Mouse (Mus musculus) forebrain, embryonic 11.5 days (tissue): ENCODE data around the gene Stk24. TPM values are rescaled to one million over a fixed set of nuclear protein-coding genes. Genes with fewer than 3 reads are reported as not detected.
A peak's percentile ranks its signal among the peaks of the same experiment; 100 is the strongest.

ENCODE experiments used
- ATAC-seq: fragments of 200-750 bp; cut with Nextera tagmentation; replicated peaks from 2 replicates; pipeline ENCODE4 v1.8.0; 2017; ENCODE audit warnings: moderate TSS enrichment; ENCODE audit not compliant: low FRiP score
- DNase-seq: peaks from one replicate; pipeline ENCODE4 v3.0.0-alpha.2; 2017; ENCODE audit warnings: low spot score
- H3K27ac ChIP-seq: fragments of 300-500 bp; sonication (generic); 2 replicates; pipeline ENCODE4 v1.5.1; 2014; ENCODE audit warnings: low read depth, low read length
- H3K27me3 ChIP-seq: fragments of 300-500 bp; sonication (generic); 2 replicates; pipeline ENCODE4 v1.6.1; 2014; ENCODE audit warnings: mild to moderate bottlenecking, low read length, mixed read lengths; ENCODE audit not compliant: control insufficient read depth, insufficient read depth
- H3K36me3 ChIP-seq: fragments of 300-500 bp; sonication (generic); 2 replicates; pipeline ENCODE4 v1.6.1; 2014; ENCODE audit warnings: mild to moderate bottlenecking, low read length, moderate library complexity, mixed read lengths; ENCODE audit not compliant: control insufficient read depth, insufficient read depth
- H3K4me1 ChIP-seq: fragments of 300-500 bp; sonication (generic); replicated peaks from 2 replicates; pipeline ENCODE4 v1.6.1; 2014; ENCODE audit warnings: low read length, mixed read lengths; ENCODE audit not compliant: control insufficient read depth, insufficient read depth
- H3K4me2 ChIP-seq: fragments of 300-500 bp; sonication (generic); 2 replicates; pipeline ENCODE4 v1.6.1; 2014; ENCODE audit warnings: low read depth, mild to moderate bottlenecking, low read length, moderate library complexity, mixed read lengths; ENCODE audit not compliant: severe bottlenecking
- H3K4me3 ChIP-seq: fragments of 300-500 bp; sonication (generic); 2 replicates; pipeline ENCODE4 v1.5.1; 2014; ENCODE audit warnings: low read depth, low read length
- H3K9ac ChIP-seq: fragments of 300-500 bp; sonication (generic); 2 replicates; pipeline ENCODE4 v1.6.1; 2014; ENCODE audit warnings: low read length
- H3K9me3 ChIP-seq: fragments of 300-500 bp; sonication (generic); 2 replicates; pipeline ENCODE4 v1.6.1; 2016; ENCODE audit warnings: low read length, mixed read lengths; ENCODE audit not compliant: control insufficient read depth
- WGBS: fragments of 180-500 bp; shearing (Covaris S2); extraction: QIAGEN DNeasy Blood & Tissue Kit; methylation state at CpG from one replicate; pipeline ENCODE4 v1.1.7; 2014; 5-methylcytosine and 5-hydroxymethylcytosine counted together
- polyA plus RNA-seq: library from polyadenylated mRNA; unstranded; fragments of >200 nt; fragmentation: Nextera tagmentation; extraction: Ambion mirVana; gene quantifications from 2 replicates; pipeline ENCODE4 v1.2.1, GENCODE M21; 2014

The Stk24 gene
- polyA plus RNA-seq, 1 experiment from 2014 or later: 51.1 TPM

GRCm38 (mm10) chr14:121351737-121352136 is 28.1 kb downstream of the Stk24 start:
- Histone ChIP-seq H3K4me1 (no peaks in the 10 kb centered on the region), H3K27me3 (no peaks in the 10 kb centered on the region), H3K9me3 (no peaks in the 10 kb centered on the region), H3K4me3 (no peak overlapping the region), H3K9ac (no peak overlapping the region), H3K27ac (no peak overlapping the region), H3K36me3 (no peaks in the 10 kb centered on the region), H3K4me2 (no peak overlapping the region)
- DNase-seq: no peak
- no peak for ATAC-seq
- WGBS: 95% methylated on average over 4 of the region's 4 CpGs

- no peak overlapping the region for H3K27ac ChIP-seq
- H3K27me3 ChIP-seq: no peaks in the 10 kb centered on the region
- 92% methylated on average over 8 of the region's 8 CpGs for WGBS
- H3K36me3 ChIP-seq: no peaks in the 10 kb centered on the region
- no peak overlapping the region for H3K4me3 ChIP-seq
- H3K4me1 ChIP-seq: no peaks in the 10 kb centered on the region
- H3K9ac ChIP-seq: no peak overlapping the region
- no peak overlapping the region for H3K4me2 ChIP-seq
- no peak for DNase-seq
- H3K9me3 ChIP-seq: no peaks in the 10 kb centered on the region
- ATAC-seq: no peak
Measured at GRCm38 (mm10) chr14:121350011-121350410, 29.8 kb downstream of the Stk24 start.

GRCm38 (mm10) chr14:121349291-121349690 is 30.5 kb downstream of the Stk24 start:
- Histone ChIP-seq H3K9me3 (no peaks in the 10 kb centered on the region), H3K4me3 (no peak overlapping the region), H3K4me1 (no peaks in the 10 kb centered on the region), H3K9ac (no peak overlapping the region), H3K4me2 (no peak overlapping the region), H3K27ac (no peak overlapping the region), H3K27me3 (no peaks in the 10 kb centered on the region), H3K36me3 (no peaks in the 10 kb centered on the region)
- WGBS: 94% methylated on average over 5 of the region's 5 CpGs
- DNase-seq (no peak), ATAC-seq (no peak)

- no peak overlapping the region for H3K4me3 ChIP-seq
- ATAC-seq: no peak
- no peaks in the 10 kb centered on the region for H3K27me3 ChIP-seq
- H3K9me3 ChIP-seq: no peaks in the 10 kb centered on the region
- H3K4me1 ChIP-seq: no peaks in the 10 kb centered on the region
- no peak overlapping the region for H3K4me2 ChIP-seq
- H3K27ac ChIP-seq: no peak overlapping the region
- DNase-seq: no peak
- H3K9ac ChIP-seq: no peak overlapping the region
- no peaks in the 10 kb centered on the region for H3K36me3 ChIP-seq
- 75% methylated on average over 8 of the region's 8 CpGs for WGBS
Measured at GRCm38 (mm10) chr14:121348256-121348655, 31.6 kb downstream of the Stk24 start.

- 95% methylated on average over 10 of the region's 10 CpGs for WGBS
- Histone ChIP-seq H3K4me1 (no peaks in the 10 kb centered on the region), H3K27me3 (no peaks in the 10 kb centered on the region), H3K4me3 (no peak overlapping the region), H3K27ac (no peak overlapping the region), H3K9me3 (no peaks in the 10 kb centered on the region), H3K4me2 (no peak overlapping the region), H3K36me3 (no peaks in the 10 kb centered on the region), H3K9ac (no peak overlapping the region)
- DNase-seq (no peak), ATAC-seq (no peak)
Measured at GRCm38 (mm10) chr14:121347134-121347533, 32.7 kb downstream of the Stk24 start.

GRCm38 (mm10) chr14:121346654-121347053 is 33.2 kb downstream of the Stk24 start:
- H3K27ac ChIP-seq: no peak overlapping the region
- H3K27me3 ChIP-seq: no peaks in the 10 kb centered on the region
- no peaks in the 10 kb centered on the region for H3K36me3 ChIP-seq
- H3K4me2 ChIP-seq: no peak overlapping the region
- no peaks in the 10 kb centered on the region for H3K9me3 ChIP-seq
- no peak overlapping the region for H3K9ac ChIP-seq
- ATAC-seq (no peak), DNase-seq (no peak)
- 74% methylated on average over 4 of the region's 4 CpGs for WGBS
- no peak overlapping the region for H3K4me3 ChIP-seq
- H3K4me1 ChIP-seq: no peaks in the 10 kb centered on the region

- H3K27me3 ChIP-seq: no peaks in the 10 kb centered on the region
- H3K9me3 ChIP-seq: no peaks in the 10 kb centered on the region
- no peaks in the 10 kb centered on the region for H3K4me1 ChIP-seq
- no peaks in the 10 kb centered on the region for H3K36me3 ChIP-seq
- DNase-seq (no peak), ATAC-seq (0 out of 2 replicates have a peak, but pooled peaks have one; percentile 33)
- no peak overlapping the region for H3K4me2 ChIP-seq
- H3K9ac ChIP-seq: no peak overlapping the region
- H3K27ac ChIP-seq: no peak overlapping the region
- WGBS: 83% methylated on average over 4 of the region's 4 CpGs
- no peak overlapping the region for H3K4me3 ChIP-seq
Measured at GRCm38 (mm10) chr14:121346053-121346452, 33.8 kb downstream of the Stk24 start.

- H3K4me2 ChIP-seq: no peak overlapping the region
- no peak overlapping the region for H3K9ac ChIP-seq
- H3K27me3 ChIP-seq: no peaks in the 10 kb centered on the region
- H3K9me3 ChIP-seq: no peaks in the 10 kb centered on the region
- H3K4me3 ChIP-seq: no peak overlapping the region
- no peak for ATAC-seq
- no peaks in the 10 kb centered on the region for H3K4me1 ChIP-seq
- H3K27ac ChIP-seq: no peak overlapping the region
- DNase-seq: no peak
- H3K36me3 ChIP-seq: no peaks in the 10 kb centered on the region
- 79% methylated on average over 5 of the region's 5 CpGs for WGBS
Measured at GRCm38 (mm10) chr14:121344928-121345327, 34.9 kb downstream of the Stk24 start.

GRCm38 (mm10) chr14:121342885-121343284 is 36.9 kb downstream of the Stk24 start:
- Histone ChIP-seq H3K36me3 (no peaks in the 10 kb centered on the region), H3K9me3 (no peaks in the 10 kb centered on the region), H3K9ac (no peak overlapping the region), H3K4me1 (no peaks in the 10 kb centered on the region), H3K4me2 (no peak overlapping the region), H3K27me3 (no peaks in the 10 kb centered on the region), H3K27ac (no peak overlapping the region), H3K4me3 (no peak overlapping the region)
- ATAC-seq: no peak
- 90% methylated on average over 3 of the region's 3 CpGs for WGBS
- no peak for DNase-seq
